Mouse (Mus musculus) CH12F3 (cell line): Measurements from ENCODE around the gene Gm20388.

Source experiments
- in situ Hi-C: fragments of 300-500 bp; cut with MboI; formaldehyde crosslinking; loops from 2 replicates; pipeline ENCODE4 v1.14.3; 2020; ENCODE audit warnings: low sequenced_read_pairs

The Gm20388 gene

GRCm38 (mm10) chr8:120902346-120902745 lies 991.7 kb downstream of the Gm20388 start:
- in situ Hi-C loops, result no loop called here

GRCm38 (mm10) chr8:120907671-120908070 lies 997.0 kb downstream of the Gm20388 start:
- in situ Hi-C loops, result no loop called here

GRCm38 (mm10) chr8:120910936-120911335 lies 1000.3 kb downstream of the Gm20388 start:
- in situ Hi-C loops, result no loop called here

DNA sequence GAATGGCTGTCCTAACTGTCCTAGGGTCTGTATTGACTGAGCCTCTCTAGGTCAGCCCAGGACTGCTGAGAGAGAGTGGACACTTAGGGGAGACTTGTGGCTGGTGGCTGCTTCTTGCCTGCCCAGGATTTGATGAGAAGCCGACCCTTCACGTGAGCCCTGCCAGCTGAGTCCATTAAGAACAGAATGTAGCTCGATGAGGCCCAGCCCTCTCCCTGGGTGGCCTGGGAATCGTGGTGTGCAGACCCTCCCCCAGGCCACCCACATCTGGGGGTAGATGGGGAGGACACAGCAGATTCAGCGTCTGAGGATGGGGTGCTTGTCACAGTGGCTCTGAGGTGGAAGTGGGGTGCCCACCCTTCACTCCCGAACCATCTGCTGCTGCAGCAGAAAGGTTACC lies 1001.8 kb downstream of the Gm20388 start:
- in situ Hi-C loops, result no loop called here

DNA sequence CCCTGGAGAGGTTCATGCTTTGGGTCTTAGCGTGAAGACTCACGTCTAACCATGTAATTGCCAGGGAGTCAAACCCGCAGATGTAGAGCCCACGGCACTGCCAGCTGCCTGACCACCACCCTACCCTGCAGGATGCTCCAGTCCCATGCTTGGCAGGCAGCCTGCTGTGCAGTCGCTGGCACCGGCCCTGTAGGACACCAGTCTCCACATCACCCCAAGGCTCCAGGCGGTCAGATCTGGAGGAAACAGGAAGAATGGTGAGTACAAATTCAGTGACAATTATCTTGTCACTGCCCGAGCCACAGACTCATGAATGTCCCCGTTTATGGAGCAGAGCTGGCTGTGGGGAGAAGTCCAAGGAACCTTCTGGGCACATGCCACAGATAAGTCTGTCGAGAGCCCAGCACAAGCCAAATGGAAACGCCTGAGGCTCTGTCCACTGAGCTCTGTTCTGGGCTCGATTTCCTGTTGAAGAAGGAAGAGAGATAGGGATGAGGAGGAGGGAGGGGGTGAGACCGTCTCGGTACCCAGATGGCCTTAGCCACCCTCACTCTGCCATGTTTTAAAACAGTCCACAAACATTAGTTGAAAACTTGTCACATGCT lies 1006.3 kb downstream of the Gm20388 start:
- in situ Hi-C loops, result no loop called here

DNA sequence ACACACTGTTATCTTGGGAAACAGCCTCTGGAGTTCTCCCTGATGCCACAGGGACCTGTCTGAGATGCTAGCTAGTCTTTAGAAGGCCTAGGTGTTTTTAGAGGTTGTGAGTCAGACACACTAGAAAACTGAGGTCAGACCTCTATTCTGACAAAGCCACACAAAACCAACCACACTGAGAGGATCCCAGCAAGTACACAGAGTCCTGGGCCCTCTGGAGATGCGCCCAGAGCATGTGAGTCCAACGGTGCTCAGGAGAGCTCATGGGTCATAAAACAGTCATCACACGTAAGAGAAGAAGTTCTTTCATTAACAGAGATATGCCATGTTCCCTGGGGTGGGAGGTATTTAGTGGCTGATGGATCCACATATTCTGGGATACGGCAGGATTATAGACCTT lies 1009.9 kb downstream of the Gm20388 start:
- in situ Hi-C loops, result no loop called here

DNA sequence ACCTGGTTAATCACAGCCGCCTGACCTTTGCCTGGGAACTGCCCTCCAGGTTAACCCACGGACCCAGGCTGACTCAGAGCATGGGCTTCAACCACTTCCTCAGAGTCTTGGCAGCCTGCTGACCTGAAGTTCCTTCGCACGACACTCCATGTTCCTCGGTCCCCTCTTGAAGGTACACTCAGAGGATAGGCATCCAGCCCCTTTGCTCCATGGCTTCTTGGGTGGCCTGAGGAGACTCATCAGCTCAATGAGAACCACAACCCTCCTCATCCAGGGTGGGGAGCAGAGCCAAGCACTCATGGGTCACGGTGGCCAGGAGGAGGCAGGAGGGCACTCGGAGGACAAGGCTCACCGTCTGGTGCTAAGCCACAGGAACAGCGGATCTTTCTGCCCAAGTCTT lies 1015.6 kb downstream of the Gm20388 start:
- in situ Hi-C loops, result no loop called here

GRCm38 (mm10) chr8:120928082-120928481 lies 1017.4 kb downstream of the Gm20388 start:
- in situ Hi-C loops, result no loop called here

DNA sequence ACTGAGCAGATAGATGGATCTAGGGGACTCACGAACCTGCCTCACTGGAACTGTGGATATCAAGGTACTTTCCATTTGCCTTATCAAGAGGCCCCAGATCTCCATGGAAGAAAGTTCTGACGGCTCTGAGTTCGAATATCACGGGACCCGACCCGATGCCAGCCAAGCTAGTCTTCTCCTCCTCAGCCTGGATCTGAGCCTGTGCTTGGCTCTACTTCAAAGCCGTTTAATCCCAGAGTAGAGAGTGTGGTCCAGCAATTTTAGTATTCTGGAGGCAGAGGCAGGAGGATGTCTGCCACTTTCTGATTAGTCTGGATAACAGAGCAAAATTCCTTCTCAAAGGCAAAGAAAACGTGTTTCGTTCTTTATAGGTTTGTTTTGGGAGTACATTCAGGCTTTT lies 1024.0 kb downstream of the Gm20388 start:
- in situ Hi-C loops, result no loop called here

GRCm38 (mm10) chr8:120936685-120937084 lies 1026.0 kb downstream of the Gm20388 start:
- in situ Hi-C loops, result no loop called here

DNA sequence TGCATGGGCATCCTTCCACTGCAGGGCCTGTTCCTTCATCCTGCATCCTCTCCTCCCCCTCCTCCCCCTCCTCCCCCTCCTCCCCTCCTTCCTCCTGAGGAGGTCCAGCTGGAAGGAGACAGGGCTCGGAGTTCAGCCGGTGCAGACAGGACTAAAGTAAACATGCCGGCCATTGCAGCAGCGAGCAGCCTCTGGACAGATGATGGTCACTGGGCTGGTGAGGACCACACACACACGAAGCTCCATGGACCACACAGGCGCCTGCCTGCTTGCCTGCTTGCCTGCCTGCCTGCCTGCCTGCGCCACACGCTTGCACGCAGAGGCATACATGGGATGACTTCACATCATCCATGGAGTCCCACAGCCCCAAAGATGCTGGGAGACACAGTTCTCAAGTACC lies 1026.8 kb downstream of the Gm20388 start:
- in situ Hi-C loops, result no loop called here

DNA sequence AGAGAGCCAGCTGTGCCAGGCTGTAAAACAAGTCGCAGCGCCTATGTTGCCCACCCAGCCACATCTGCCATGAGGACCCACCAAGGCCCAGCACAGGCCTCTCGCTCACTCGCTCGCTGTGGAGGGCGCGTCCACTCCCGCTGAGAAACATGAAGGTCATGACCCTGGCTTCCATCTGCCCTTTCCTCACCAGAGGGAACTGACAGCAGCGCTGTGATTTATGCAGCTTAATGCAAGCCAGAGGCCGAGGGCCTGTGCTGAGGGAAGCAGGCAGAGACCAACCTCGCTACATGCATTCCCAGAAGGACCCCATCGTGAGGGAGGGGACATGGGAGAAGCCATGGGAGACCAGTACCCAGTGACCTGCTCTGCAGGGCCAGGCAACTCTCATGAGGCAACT lies 1029.6 kb downstream of the Gm20388 start:
- in situ Hi-C loops, result no loop called here

DNA sequence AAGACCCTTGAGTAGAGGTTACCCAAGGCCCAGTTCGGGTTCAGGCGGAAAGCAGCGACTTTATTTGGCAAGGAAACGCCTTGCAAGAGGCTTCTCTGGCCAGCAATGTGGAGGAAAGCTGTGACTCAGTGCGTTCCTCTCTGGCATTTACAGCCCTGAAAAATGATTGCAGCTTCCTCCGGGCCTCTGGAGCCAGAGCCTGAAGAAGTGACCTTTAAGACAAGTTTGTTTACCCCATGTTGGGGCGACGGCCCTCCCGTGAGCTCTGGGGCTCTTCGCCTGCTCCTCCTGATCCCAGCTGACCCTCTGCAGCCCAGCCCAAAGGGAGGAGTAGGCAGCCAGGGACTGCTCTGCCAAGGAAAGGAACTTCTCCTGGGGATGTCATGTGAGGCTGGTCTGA lies 1036.6 kb downstream of the Gm20388 start:
- in situ Hi-C loops, result no loop called here

DNA sequence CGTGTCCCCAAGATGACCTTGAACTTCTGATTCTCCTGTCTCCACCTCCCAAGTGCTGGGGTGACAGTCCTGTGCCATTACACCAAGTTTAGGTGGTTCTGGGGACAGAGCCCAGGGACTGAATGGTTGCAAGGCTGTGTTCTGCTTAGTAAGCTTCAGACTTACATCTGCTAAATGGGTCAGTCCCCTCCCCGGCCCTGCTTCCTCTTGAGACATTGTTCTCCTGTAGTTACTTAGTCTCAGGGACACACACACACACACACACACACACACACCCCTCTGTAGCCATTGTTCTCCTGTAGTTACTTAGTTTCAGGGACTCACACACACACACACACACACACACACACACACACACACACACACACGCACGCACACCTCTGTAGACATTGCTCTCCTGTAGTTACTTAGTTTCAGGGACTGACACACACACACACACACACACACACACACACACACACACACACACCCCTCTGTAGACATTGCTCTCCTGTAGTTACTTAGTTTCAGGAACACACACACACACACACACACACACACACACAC lies 1037.5 kb downstream of the Gm20388 start:
- in situ Hi-C loops, result no loop called here

DNA sequence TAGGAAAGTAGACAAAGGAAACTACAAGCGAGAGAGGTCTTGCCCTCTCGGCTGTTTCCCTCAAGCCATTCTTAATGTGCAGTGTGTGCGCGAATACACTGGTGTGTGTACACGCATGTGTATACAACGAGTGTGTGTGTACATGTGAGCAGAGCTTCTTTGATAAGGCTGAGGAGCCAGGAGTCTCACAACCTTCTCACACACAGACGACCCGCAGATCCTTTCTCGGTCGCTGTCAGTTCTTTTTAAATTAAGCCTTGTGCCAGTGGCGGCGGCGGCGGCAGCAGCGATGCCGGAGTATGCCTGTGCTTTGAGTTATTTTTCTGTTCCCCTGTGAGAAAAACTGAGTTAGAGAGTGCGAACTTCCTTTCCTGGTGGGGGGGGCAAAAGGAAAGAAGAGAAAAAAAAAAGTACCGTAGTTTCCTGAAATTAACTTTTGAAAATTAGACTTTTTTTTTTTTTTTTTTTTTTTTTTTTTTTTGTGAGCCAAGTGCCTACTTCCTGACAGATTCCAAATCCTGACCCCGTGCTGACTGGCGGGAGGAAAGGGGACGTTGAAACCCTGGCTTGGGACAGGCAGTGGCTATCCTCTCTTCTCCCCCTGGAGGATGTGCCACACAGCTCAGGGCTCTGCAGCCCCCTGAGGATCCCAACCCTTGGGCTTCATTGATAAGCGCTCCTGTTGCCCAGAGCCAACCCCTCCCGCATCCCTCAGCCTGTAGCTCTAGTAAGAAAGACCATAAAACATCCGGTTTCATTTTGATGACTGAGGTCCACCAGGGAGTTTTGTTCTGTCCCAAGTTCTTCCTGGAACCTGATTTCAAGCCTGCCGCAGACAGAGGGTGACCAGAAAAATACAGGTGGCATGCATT lies 1038.2 kb downstream of the Gm20388 start:
- in situ Hi-C loops, result no loop called here

DNA sequence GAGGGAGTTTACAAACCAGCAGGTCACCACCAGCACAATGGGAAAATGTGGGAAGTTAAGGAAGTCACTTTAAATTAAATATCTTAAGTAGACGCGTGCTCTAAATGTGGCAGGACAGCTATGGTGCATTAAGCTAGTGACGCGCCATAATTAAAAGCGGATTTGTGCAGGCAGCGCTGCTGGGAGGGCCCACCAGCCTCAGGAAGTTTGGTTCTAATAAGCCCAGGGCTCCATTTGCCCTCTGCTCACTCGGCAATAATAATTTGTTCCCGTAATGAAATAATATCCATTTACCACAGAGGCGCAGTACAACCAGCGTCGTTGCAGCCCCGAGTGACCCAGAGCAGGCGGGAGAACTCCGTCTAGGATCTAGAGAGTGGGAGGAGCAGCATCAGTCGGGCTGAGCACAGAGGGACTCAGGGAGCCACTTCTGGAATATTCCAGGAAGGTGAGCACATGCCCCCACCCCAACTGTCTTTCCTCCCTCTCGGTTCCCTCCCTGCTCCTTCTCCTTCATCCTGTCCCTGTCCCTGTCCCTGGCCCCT lies 1040.1 kb downstream of the Gm20388 start:
- in situ Hi-C loops, result no loop called here

DNA sequence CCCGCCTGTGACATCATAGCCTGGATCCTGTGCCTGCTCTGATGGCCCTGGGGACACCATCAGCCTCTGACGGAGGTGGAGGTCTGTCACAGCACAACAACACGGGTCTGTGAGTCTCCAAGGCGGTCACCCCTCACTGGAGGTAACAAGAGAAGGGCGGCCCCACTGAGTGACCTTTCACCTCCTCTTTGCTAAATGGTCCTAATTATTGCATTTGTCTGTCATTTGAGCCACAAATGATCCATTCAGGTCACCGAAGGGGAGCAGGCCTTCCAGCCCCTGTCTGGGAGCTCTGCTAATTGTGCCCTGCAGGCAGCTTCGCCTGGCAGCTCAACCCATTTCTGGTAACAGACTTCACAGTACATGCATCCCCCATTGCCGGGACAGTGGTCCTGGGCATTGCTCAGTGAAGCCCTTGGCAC lies 1048.8 kb downstream of the Gm20388 start:
- in situ Hi-C loops, result no loop called here

DNA sequence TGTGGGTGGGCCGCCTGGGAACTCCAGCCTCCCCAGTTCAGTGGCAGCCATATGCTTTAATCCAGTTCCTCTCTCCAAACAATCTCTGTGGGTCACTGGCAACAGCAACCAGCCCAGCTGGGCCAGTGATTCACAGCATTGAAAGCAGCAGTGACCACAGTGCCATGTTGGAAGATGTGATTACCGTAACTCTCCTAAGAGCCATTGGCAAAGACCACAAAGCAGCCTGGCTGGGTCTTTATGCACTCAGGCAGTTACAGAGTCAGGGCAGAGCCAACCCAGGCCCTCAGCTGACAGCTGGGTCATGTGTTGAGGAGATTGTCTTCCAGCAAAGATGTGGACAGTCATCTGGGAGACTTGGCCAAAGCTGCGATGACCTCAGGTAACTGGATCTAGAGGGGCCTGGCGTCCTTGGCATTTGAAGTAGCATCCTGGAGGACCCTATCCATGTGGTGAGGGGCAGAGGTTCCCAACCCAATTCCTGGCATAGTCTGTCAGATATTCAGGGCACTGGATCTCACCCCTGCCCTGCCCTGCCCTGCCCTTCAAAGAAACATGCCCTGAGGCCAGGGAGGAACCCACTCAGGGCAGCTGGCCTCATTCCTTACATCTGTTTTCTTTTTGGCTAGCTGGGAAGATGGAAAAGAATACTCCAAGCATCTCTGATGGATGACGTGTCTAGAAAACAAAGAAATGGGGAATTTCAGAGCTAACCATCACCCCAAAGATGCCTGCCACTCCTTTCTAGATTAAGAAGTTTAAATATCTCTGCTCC lies 1052.2 kb downstream of the Gm20388 start:
- in situ Hi-C loops, result no loop called here

- in situ Hi-C loops, result no loop called here
Observed at GRCm38 (mm10) chr8:120966557-120966956, 1055.9 kb downstream of the Gm20388 start.

DNA sequence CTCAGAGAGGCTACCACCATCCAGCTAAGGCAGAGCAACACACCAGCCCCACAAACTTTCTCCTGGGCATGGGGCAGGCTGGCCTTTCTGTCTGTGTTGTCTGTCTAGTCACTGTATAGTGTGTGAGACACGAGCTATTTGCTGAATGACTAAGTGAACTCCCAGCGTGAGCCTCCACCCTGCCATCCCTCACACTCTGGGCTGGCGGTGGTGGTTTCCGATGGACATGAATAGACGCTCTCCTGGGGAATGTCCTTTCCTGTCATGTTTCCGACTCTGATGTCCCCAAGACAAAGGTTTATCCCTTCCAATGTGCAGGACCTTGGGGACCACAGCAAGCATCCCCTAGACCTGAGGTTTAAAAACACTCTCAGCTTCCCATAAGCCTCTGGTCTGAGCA lies 1057.7 kb downstream of the Gm20388 start:
- in situ Hi-C loops, result no loop called here

GRCm38 (mm10) chr8:120970346-120970745 lies 1059.7 kb downstream of the Gm20388 start:
- in situ Hi-C loops, result no loop called here
